11 mouse cellular contexts compared by ENCODE assay signal in genomic region chr11:90675479-90676110, GRCm38 (mm10). TPM values are rescaled to one million over a fixed set of nuclear protein-coding genes. Genes with fewer than 3 reads are reported as not detected.
A peak's percentile ranks its signal among the peaks of the same experiment; 100 is the strongest.
DNase-seq lines count a peak whose midpoint lies in the region; ATAC-seq lines count a peak whose summit lies in the region.
"Had no signal": no experiment of that assay in that cellular context is flagged by ENCODE, and none has a peak within 500 bp of the region (broad histone marks: within the 10 kb centered on the region; RNA-seq: fewer than 3 reads in every experiment).

No protein-coding gene starts in this region.

- intact Hi-C loops in heart, postnatal 10 days (cut with DNase I) = no loop called here

- H3K4me2 ChIP-seq in heart, embryonic 12.5 days = peak overlapping the region; percentile 11; the same call in 1 of the 2 replicates
- H3K4me2 ChIP-seq in liver, embryonic 13.5 days = peak overlapping the region; percentile 71

- no peaks in the 10 kb centered on the region for H3K9me3 ChIP-seq in heart, embryonic 12.5 days (replicated peaks)
- no peaks in the 10 kb centered on the region for H3K9me3 ChIP-seq in liver, embryonic 13.5 days (replicated peaks)

- H3K36me3 ChIP-seq in heart, embryonic 12.5 days = peaks cover 35% of the 10 kb centered on the region
- peaks cover 74% of the 10 kb centered on the region for H3K36me3 ChIP-seq in liver, embryonic 13.5 days

- peaks cover 28% of the 10 kb centered on the region for H3K4me1 ChIP-seq in heart, embryonic 12.5 days (replicated peaks)
- peaks cover 66% of the 10 kb centered on the region for H3K4me1 ChIP-seq in liver, embryonic 13.5 days (replicated peaks)

- ATAC-seq in heart, embryonic 12.5 days (ENCODE audit: insufficient number of reproducible peaks, low FRiP score) = peak; percentile 76
- peak; percentile 98 for ATAC-seq in liver, embryonic 13.5 days (ENCODE audit: low read depth)
- ATAC-seq: hindbrain, postnatal 0 days had no signal

- 64% methylated on average over 5 of the region's 5 CpGs for WGBS in heart, embryonic 12.5 days
- 17% methylated on average over 5 of the region's 5 CpGs for WGBS in liver, embryonic 13.5 days (ENCODE audit: insufficient replicate concordance)

- no peak overlapping the region; the same call in 1 of the 2 replicates for H3K27ac ChIP-seq in heart, embryonic 12.5 days (ENCODE audit: poor library complexity, severe bottlenecking)
- H3K27ac ChIP-seq in liver, embryonic 13.5 days = peak overlapping the region; percentile 95
- H3K27ac ChIP-seq: hindbrain, postnatal 0 days had no signal

- H3K4me3 ChIP-seq in heart, embryonic 12.5 days = no peak overlapping the region
- H3K4me3 ChIP-seq in liver, embryonic 13.5 days (replicated peaks) = peak overlapping the region; percentile 68

- no peak overlapping the region for H3K9ac ChIP-seq in heart, embryonic 12.5 days
- H3K9ac ChIP-seq in liver, embryonic 13.5 days = peak overlapping the region; percentile 85

- no peak for DNase-seq in heart, postnatal 10 days
- peak; percentile 22 for DNase-seq in 416B (ENCODE audit: low read depth)
- peak; percentile 86 for DNase-seq in c-Kit-positive CD71-positive TER-119-positive erythroid progenitor cells, embryonic 14.5 days (ENCODE audit: low spot score)
- DNase-seq in liver, embryonic 13.5 days = peak; percentile 71
- DNase-seq in ovary, postnatal 14 days (ENCODE audit: low spot score) = no peak
- DNase-seq in cerebellum, postnatal 14 days = no peak
- DNase-seq in yolk sac, embryonic 10.5 days (ENCODE audit: low spot score) = no peak
- DNase-seq: cerebellum, postnatal 10 days; right cerebral cortex, adult 18-20 months had no signal

- H3K27me3 ChIP-seq in heart, embryonic 12.5 days (replicated peaks) = no peaks in the 10 kb centered on the region
- no peaks in the 10 kb centered on the region for H3K27me3 ChIP-seq in liver, embryonic 13.5 days

RNA-seq across cellular contexts. Expression of gene Tom1l1, which starts 12.6 kb away (rescaled TPM):
- polyA plus RNA-seq in heart, embryonic 12.5 days (2016; fragmentation: Nextera tagmentation; extraction: Ambion mirVana) = 43.6 and 43.8 TPM in 2 replicates
- 10 to 100 TPM; 16.2 to 18.5 TPM for total RNA-seq in heart, postnatal 10 days (2021)
- 60.7 and 70.4 TPM in 2 replicates for polyA plus RNA-seq in liver, embryonic 13.5 days (2015; fragmentation: Nextera tagmentation; extraction: Ambion mirVana)

RNA-seq across cellular contexts. Expression of gene Cox11, which starts 37.6 kb away (rescaled TPM):
- 42.8 and 43.4 TPM in 2 replicates for polyA plus RNA-seq in heart, embryonic 12.5 days (2016; fragmentation: Nextera tagmentation; extraction: Ambion mirVana)
- 10 to 100 TPM; 24.2 to 25.8 TPM for total RNA-seq in heart, postnatal 10 days (2021)
- polyA plus RNA-seq in liver, embryonic 13.5 days (2015; fragmentation: Nextera tagmentation; extraction: Ambion mirVana) = 27.1 and 29.8 TPM in 2 replicates

RNA-seq across cellular contexts. Expression of gene Stxbp4, which starts 37.7 kb away (rescaled TPM):
- 15.1 and 16.5 TPM in 2 replicates for polyA plus RNA-seq in heart, embryonic 12.5 days (2016; fragmentation: Nextera tagmentation; extraction: Ambion mirVana)
- 1 to 10 TPM; 5.6 to 6.2 TPM for total RNA-seq in heart, postnatal 10 days (2021)
- polyA plus RNA-seq in liver, embryonic 13.5 days (2015; fragmentation: Nextera tagmentation; extraction: Ambion mirVana) = 7.0 and 9.9 TPM in 2 replicates

Comparison
In these comparisons a context has a peak if more than half of its experiments do, and no peak if none do; other contexts are left out.
1. DNase-seq: peak in 416B (single experiment), c-Kit-positive CD71-positive TER-119-positive erythroid progenitor cells, embryonic 14.5 days (single experiment) and liver, embryonic 13.5 days (single experiment); none in heart, postnatal 10 days (0 of 2), ovary, postnatal 14 days (single experiment), cerebellum, postnatal 14 days (0 of 2) and yolk sac, embryonic 10.5 days (single experiment).